ENCODE assay signal across 13 mouse cellular contexts in genomic region chr6:117207289-117207688, GRCm38 (mm10). TPM values are rescaled to one million over a fixed set of nuclear protein-coding genes. Genes with fewer than 3 reads are reported as not detected.
"Had no signal": no experiment of that assay in that cellular context is flagged by ENCODE, and none has a peak within 500 bp of the region (broad histone marks: within the 10 kb centered on the region; RNA-seq: fewer than 3 reads in every experiment).

No protein-coding gene starts in this region.

- H3K4me2 ChIP-seq: limb, embryonic 15.5 days; liver, embryonic 12.5 days; lung, embryonic 14.5 days; midbrain, embryonic 11.5 days; midbrain, embryonic 15.5 days; neural tube, embryonic 13.5 days had no signal

- DNase-seq: layer of hippocampus, postnatal 36 days; lung, embryonic 14.5 days; lung, postnatal 10 days; lung, postnatal 4 days; right cerebral cortex, adult 18-20 months; right cerebral cortex, postnatal 25 days; thymus, postnatal 36 days had no signal

- H3K4me3 ChIP-seq: limb, embryonic 15.5 days; liver, embryonic 12.5 days; midbrain, embryonic 15.5 days; neural tube, embryonic 13.5 days had no signal

- H3K36me3 ChIP-seq: limb, embryonic 15.5 days; liver, embryonic 12.5 days; midbrain, embryonic 15.5 days; neural tube, embryonic 13.5 days had no signal

- H3K27me3 ChIP-seq: limb, embryonic 15.5 days; liver, embryonic 12.5 days; midbrain, embryonic 15.5 days; neural tube, embryonic 13.5 days had no signal

RNA-seq across cellular contexts. Expression of gene Cxcl12, which starts 39.0 kb away (rescaled TPM):
- total RNA-seq: monocyte, adult 5-6 weeks had no signal
